Mouse (Mus musculus) neural tube, embryonic 15.5 days (tissue): ENCODE measurements at regions not wholly inside any gene's neighbourhood (a gene's known extent, or its start where the extent isn't known, plus 50 kb on each side); places are given as distances from the start of the nearest gene placed in this dataset.

Source experiments
- ATAC-seq: fragments of 200-750 bp; cut with Nextera tagmentation; 2 replicates; pipeline ENCODE4 v1.8.0; 2017; ENCODE audit warnings: mild to moderate bottlenecking, moderate TSS enrichment, moderate library complexity; ENCODE audit not compliant: low FRiP score
- H3K27ac ChIP-seq: fragments of 300-500 bp; sonication (generic); replicated peaks from 2 replicates; pipeline ENCODE4 v1.5.1; 2015; ENCODE audit warnings: mild to moderate bottlenecking, inconsistent platforms
- H3K27me3 ChIP-seq: fragments of 300-500 bp; sonication (generic); replicated peaks from 2 replicates; pipeline ENCODE4 v1.6.1; 2015; ENCODE audit warnings: inconsistent platforms
- H3K36me3 ChIP-seq: fragments of 300-500 bp; sonication (generic); 2 replicates; pipeline ENCODE4 v1.6.1; 2015; ENCODE audit warnings: inconsistent platforms
- H3K4me1 ChIP-seq: fragments of 300-500 bp; sonication (generic); 2 replicates; pipeline ENCODE4 v1.6.1; 2015; ENCODE audit warnings: inconsistent platforms
- H3K4me2 ChIP-seq: fragments of 300-500 bp; sonication (generic); 2 replicates; pipeline ENCODE4 v1.6.1; 2015; ENCODE audit warnings: inconsistent platforms, mild to moderate bottlenecking, moderate library complexity
- H3K4me3 ChIP-seq: fragments of 300-500 bp; sonication (generic); replicated peaks from 2 replicates; pipeline ENCODE4 v1.5.1; 2015; ENCODE audit warnings: mild to moderate bottlenecking, inconsistent platforms
- H3K9ac ChIP-seq: fragments of 300-500 bp; sonication (generic); replicated peaks from 2 replicates; pipeline ENCODE4 v1.6.1; 2015; ENCODE audit warnings: mild to moderate bottlenecking, inconsistent platforms
- H3K9me3 ChIP-seq: fragments of 300-500 bp; sonication (generic); replicated peaks from 2 replicates; pipeline ENCODE4 v1.6.1; 2016; ENCODE audit warnings: inconsistent platforms
- WGBS: fragments of 180-500 bp; shearing (Covaris S2); methylation state at CpG from one replicate; pipeline ENCODE4 v1.1.7; 2015; ENCODE audit warnings: mixed read lengths; 5-methylcytosine and 5-hydroxymethylcytosine counted together

GRCm38 (mm10) chr14:101067082-101067481 is 133.0 kb downstream of the Prr30 start:
- 86% methylated on average over 1 of the region's 1 CpGs for WGBS

GRCm38 (mm10) chr14:101056874-101057273 is 143.3 kb downstream of the Prr30 start:
- Histone ChIP-seq H3K9ac (no peak overlapping the region), H3K36me3 (no peaks in the 10 kb centered on the region), H3K4me3 (no peak overlapping the region), H3K9me3 (no peaks in the 10 kb centered on the region), H3K4me1 (no peaks in the 10 kb centered on the region), H3K27me3 (no peaks in the 10 kb centered on the region), H3K4me2 (no peak overlapping the region), H3K27ac (no peak overlapping the region)
- ATAC-seq, result no peak
- WGBS, result 85% methylated on average over 2 of the region's 2 CpGs

More at GRCm38 (mm10) chr14:101067082-101067481, 133.0 kb downstream of the Prr30 start:
- Histone ChIP-seq H3K4me2 (no peak overlapping the region), H3K27ac (no peak overlapping the region), H3K4me3 (no peak overlapping the region), H3K4me1 (no peaks in the 10 kb centered on the region), H3K9ac (no peak overlapping the region), H3K27me3 (no peaks in the 10 kb centered on the region), H3K36me3 (no peaks in the 10 kb centered on the region), H3K9me3 (no peaks in the 10 kb centered on the region)
- no peak for ATAC-seq

GRCm38 (mm10) chr14:101055915-101056314 is 144.2 kb downstream of the Prr30 start:
- peak; percentile 59 for ATAC-seq
- Histone ChIP-seq H3K9ac (no peak overlapping the region), H3K4me2 (no peak overlapping the region), H3K36me3 (no peaks in the 10 kb centered on the region), H3K27me3 (no peaks in the 10 kb centered on the region), H3K4me1 (no peaks in the 10 kb centered on the region), H3K27ac (no peak overlapping the region), H3K9me3 (no peaks in the 10 kb centered on the region), H3K4me3 (no peak overlapping the region)
- WGBS, result 30% methylated on average over 3 of the region's 3 CpGs

GRCm38 (mm10) chr14:101054786-101055185 is 145.3 kb downstream of the Prr30 start:
- Histone ChIP-seq H3K27me3 (no peaks in the 10 kb centered on the region), H3K36me3 (no peaks in the 10 kb centered on the region), H3K9me3 (no peaks in the 10 kb centered on the region), H3K27ac (no peak overlapping the region), H3K4me3 (no peak overlapping the region), H3K4me1 (no peaks in the 10 kb centered on the region), H3K9ac (no peak overlapping the region), H3K4me2 (no peak overlapping the region)
- WGBS, result 68% methylated on average over 4 of the region's 4 CpGs
- no peak for ATAC-seq

- Histone ChIP-seq H3K27me3 (no peaks in the 10 kb centered on the region), H3K4me3 (no peak overlapping the region), H3K36me3 (no peaks in the 10 kb centered on the region), H3K27ac (no peak overlapping the region), H3K4me2 (no peak overlapping the region), H3K9me3 (no peaks in the 10 kb centered on the region), H3K9ac (no peak overlapping the region), H3K4me1 (no peaks in the 10 kb centered on the region)
- WGBS, result 70% methylated on average over 2 of the region's 2 CpGs
- no peak for ATAC-seq
These were observed 147.4 kb downstream of the Prr30 start for GRCm38 (mm10) chr14:101052760-101053159.

- Histone ChIP-seq H3K4me1 (no peaks in the 10 kb centered on the region), H3K9me3 (no peaks in the 10 kb centered on the region), H3K9ac (no peak overlapping the region), H3K27ac (no peak overlapping the region), H3K27me3 (no peaks in the 10 kb centered on the region), H3K4me3 (no peak overlapping the region), H3K4me2 (no peak overlapping the region), H3K36me3 (no peaks in the 10 kb centered on the region)
- ATAC-seq, result no peak
- WGBS, result 95% methylated on average over 2 of the region's 2 CpGs
These were observed 149.9 kb downstream of the Prr30 start for GRCm38 (mm10) chr14:101050212-101050611.

GRCm38 (mm10) chr14:101049664-101050203 is 150.4 kb downstream of the Prr30 start:
- no peak for ATAC-seq
- no peaks in the 10 kb centered on the region for H3K9me3 ChIP-seq
- no peaks in the 10 kb centered on the region for H3K36me3 ChIP-seq
- 86% methylated on average over 4 of the region's 4 CpGs for WGBS
- no peak overlapping the region for H3K4me3 ChIP-seq
- H3K9ac ChIP-seq, result no peak overlapping the region
- no peaks in the 10 kb centered on the region for H3K27me3 ChIP-seq
- H3K4me2 ChIP-seq, result no peak overlapping the region
- no peak overlapping the region for H3K27ac ChIP-seq
- H3K4me1 ChIP-seq, result no peaks in the 10 kb centered on the region

GRCm38 (mm10) chr14:101043494-101043893 is 156.6 kb downstream of the Prr30 start:
- H3K4me2 ChIP-seq, result no peak overlapping the region

GRCm38 (mm10) chr14:101001070-101001469 is 199.1 kb downstream of the Prr30 start:
- ATAC-seq, result no peak
- no peak overlapping the region for H3K27ac ChIP-seq
- no peak overlapping the region for H3K9ac ChIP-seq
- no peaks in the 10 kb centered on the region for H3K36me3 ChIP-seq
- H3K4me1 ChIP-seq, result no peaks in the 10 kb centered on the region
- H3K4me2 ChIP-seq, result no peak overlapping the region
- WGBS, result 15% methylated on average over 1 of the region's 1 CpGs
- H3K4me3 ChIP-seq, result no peak overlapping the region
- no peaks in the 10 kb centered on the region for H3K9me3 ChIP-seq
- no peaks in the 10 kb centered on the region for H3K27me3 ChIP-seq

More at GRCm38 (mm10) chr14:101043494-101043893, 156.6 kb downstream of the Prr30 start:
- WGBS, result 66% methylated on average over 4 of the region's 4 CpGs
- no peaks in the 10 kb centered on the region for H3K27me3 ChIP-seq
- ATAC-seq, result no peak
- no peaks in the 10 kb centered on the region for H3K36me3 ChIP-seq
- H3K4me3 ChIP-seq, result no peak overlapping the region
- H3K4me1 ChIP-seq, result no peaks in the 10 kb centered on the region
- H3K9ac ChIP-seq, result no peak overlapping the region
- H3K9me3 ChIP-seq, result no peaks in the 10 kb centered on the region
- no peak overlapping the region for H3K27ac ChIP-seq

- Histone ChIP-seq H3K27ac (no peak overlapping the region), H3K4me3 (no peak overlapping the region), H3K36me3 (no peaks in the 10 kb centered on the region), H3K4me2 (no peak overlapping the region), H3K9ac (no peak overlapping the region), H3K4me1 (no peaks in the 10 kb centered on the region), H3K27me3 (no peaks in the 10 kb centered on the region), H3K9me3 (no peaks in the 10 kb centered on the region)
- ATAC-seq, result no peak
- WGBS, result 87% methylated on average over 5 of the region's 5 CpGs
These were observed 219.4 kb downstream of the Prr30 start for GRCm38 (mm10) chr14:100980754-100981153.

GRCm38 (mm10) chr14:100978515-100978914 is 221.6 kb downstream of the Prr30 start:
- no peak for ATAC-seq
- WGBS, result 85% methylated on average over 2 of the region's 2 CpGs
- Histone ChIP-seq H3K27me3 (no peaks in the 10 kb centered on the region), H3K36me3 (no peaks in the 10 kb centered on the region), H3K27ac (no peak overlapping the region), H3K4me2 (no peak overlapping the region), H3K9ac (no peak overlapping the region), H3K4me3 (no peak overlapping the region), H3K4me1 (no peaks in the 10 kb centered on the region), H3K9me3 (no peaks in the 10 kb centered on the region)

GRCm38 (mm10) chr14:100970970-100971369 is 229.2 kb downstream of the Prr30 start:
- no peaks in the 10 kb centered on the region for H3K27me3 ChIP-seq
- no peaks in the 10 kb centered on the region for H3K9me3 ChIP-seq
- H3K36me3 ChIP-seq, result no peaks in the 10 kb centered on the region
- no peak overlapping the region for H3K9ac ChIP-seq
- 86% methylated on average over 2 of the region's 2 CpGs for WGBS
- H3K4me3 ChIP-seq, result no peak overlapping the region
- no peaks in the 10 kb centered on the region for H3K4me1 ChIP-seq
- no peak overlapping the region for H3K4me2 ChIP-seq
- ATAC-seq, result no peak
- no peak overlapping the region for H3K27ac ChIP-seq

- Histone ChIP-seq H3K4me2 (no peak overlapping the region), H3K27me3 (no peaks in the 10 kb centered on the region), H3K36me3 (no peaks in the 10 kb centered on the region), H3K9me3 (no peaks in the 10 kb centered on the region), H3K27ac (no peak overlapping the region), H3K4me1 (no peaks in the 10 kb centered on the region), H3K9ac (no peak overlapping the region), H3K4me3 (no peak overlapping the region)
- ATAC-seq, result no peak
These were observed 239.9 kb downstream of the Prr30 start for GRCm38 (mm10) chr14:100960198-100960597.
